Mouse (Mus musculus) kidney, postnatal 0 days (tissue): ENCODE data around the gene Gfm1. TPM values are rescaled to one million over a fixed set of nuclear protein-coding genes. Genes with fewer than 3 reads are reported as not detected.

Source experiments
- ATAC-seq: fragments of 200-750 bp; cut with Nextera tagmentation; replicated peaks from 2 replicates; pipeline ENCODE4 v1.8.0; 2017; ENCODE audit warnings: low read depth, moderate number of reproducible peaks, moderate TSS enrichment, moderate library complexity; ENCODE audit not compliant: low FRiP score
- DNase-seq: peaks from one replicate; pipeline ENCODE4 v3.0.0-alpha.2; 2016; ENCODE audit warnings: low spot score
- H3K27ac ChIP-seq: fragments of 300-500 bp; sonication (generic); 2 replicates; pipeline ENCODE4 v1.5.1; 2014; ENCODE audit warnings: mild to moderate bottlenecking
- H3K27me3 ChIP-seq: fragments of 300-500 bp; sonication (generic); 2 replicates; pipeline ENCODE4 v1.6.1; 2014; ENCODE audit warnings: low read length, mixed read lengths; ENCODE audit not compliant: insufficient read depth
- H3K36me3 ChIP-seq: fragments of 300-500 bp; sonication (generic); 2 replicates; pipeline ENCODE4 v1.6.1; 2014; ENCODE audit warnings: low read length, mixed read lengths; ENCODE audit not compliant: insufficient read depth
- H3K4me1 ChIP-seq: fragments of 300-500 bp; sonication (generic); replicated peaks from 2 replicates; pipeline ENCODE4 v1.6.1; 2014; ENCODE audit warnings: antibody characterized with exemption, low read length, mixed read lengths; ENCODE audit not compliant: insufficient read depth
- H3K4me2 ChIP-seq: fragments of 300-500 bp; sonication (generic); 2 replicates; pipeline ENCODE4 v1.6.1; 2014; ENCODE audit warnings: mild to moderate bottlenecking, low read length, moderate library complexity, mixed read lengths
- H3K4me3 ChIP-seq: fragments of 300-500 bp; sonication (generic); replicated peaks from 2 replicates; pipeline ENCODE4 v1.5.1; 2014; ENCODE audit warnings: low read depth, low read length
- H3K9ac ChIP-seq: fragments of 300-500 bp; sonication (generic); 2 replicates; pipeline ENCODE4 v1.6.1; 2014; ENCODE audit warnings: low read depth, low read length
- H3K9me3 ChIP-seq: fragments of 300-500 bp; sonication (generic); replicated peaks from 2 replicates; pipeline ENCODE4 v1.6.1; 2016; ENCODE audit warnings: low read length, inconsistent platforms, mixed read lengths
- CTCF ChIP-seq: IDR thresholded peaks from 2 replicates; pipeline ENCODE4 v1.5.1; 2016; ENCODE audit warnings: antibody characterized with exemption, low read depth, mild to moderate bottlenecking, moderate library complexity
- WGBS: fragments of 180-500 bp; shearing (Covaris S2); extraction: QIAGEN DNeasy Blood & Tissue Kit; methylation state at CpG from one replicate; pipeline ENCODE4 v1.1.7; 2014; 5-methylcytosine and 5-hydroxymethylcytosine counted together
- polyA plus RNA-seq: library from polyadenylated mRNA; unstranded; fragments of >200 nt; fragmentation: Nextera tagmentation; extraction: Ambion mirVana; gene quantifications from 2 replicates; pipeline ENCODE4 v1.2.1, GENCODE M21; 2015

The Gfm1 gene
- polyA plus RNA-seq, 1 experiment from 2014 or later, result 59.1 TPM

DNA sequence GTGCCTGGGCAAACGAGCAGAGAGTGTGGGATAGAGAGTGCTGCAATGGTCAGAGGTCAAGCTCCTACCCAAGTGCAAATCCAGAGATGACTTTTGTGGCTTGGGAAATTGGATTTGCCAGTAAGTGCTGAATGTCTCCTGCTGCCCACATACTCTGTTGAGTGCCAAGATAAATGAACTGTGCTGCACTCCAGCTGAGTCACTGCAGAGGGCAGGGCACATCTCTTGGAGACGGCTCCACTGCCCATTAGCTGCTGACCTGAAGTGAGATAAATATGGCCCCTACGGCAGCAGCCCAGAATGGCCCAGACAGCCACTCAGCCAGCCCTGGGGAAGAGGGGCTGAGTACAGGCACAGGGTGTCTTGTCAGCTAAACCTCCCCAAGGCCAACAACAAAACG lies 60.3 kb downstream of the Gfm1 start:
- ATAC-seq, result no peak
- WGBS, result 36% methylated on average over 4 of the region's 4 CpGs
- no peak for TF ChIP-seq CTCF
- no peak overlapping the region for H3K27ac ChIP-seq
- no peaks in the 10 kb centered on the region for H3K27me3 ChIP-seq
- no peak for DNase-seq
- no peak overlapping the region for H3K4me3 ChIP-seq
- no peaks in the 10 kb centered on the region for H3K4me1 ChIP-seq
- no peak overlapping the region for H3K9ac ChIP-seq
- H3K36me3 ChIP-seq, result no peaks in the 10 kb centered on the region
- H3K4me2 ChIP-seq, result no peak overlapping the region
- no peaks in the 10 kb centered on the region for H3K9me3 ChIP-seq

DNA sequence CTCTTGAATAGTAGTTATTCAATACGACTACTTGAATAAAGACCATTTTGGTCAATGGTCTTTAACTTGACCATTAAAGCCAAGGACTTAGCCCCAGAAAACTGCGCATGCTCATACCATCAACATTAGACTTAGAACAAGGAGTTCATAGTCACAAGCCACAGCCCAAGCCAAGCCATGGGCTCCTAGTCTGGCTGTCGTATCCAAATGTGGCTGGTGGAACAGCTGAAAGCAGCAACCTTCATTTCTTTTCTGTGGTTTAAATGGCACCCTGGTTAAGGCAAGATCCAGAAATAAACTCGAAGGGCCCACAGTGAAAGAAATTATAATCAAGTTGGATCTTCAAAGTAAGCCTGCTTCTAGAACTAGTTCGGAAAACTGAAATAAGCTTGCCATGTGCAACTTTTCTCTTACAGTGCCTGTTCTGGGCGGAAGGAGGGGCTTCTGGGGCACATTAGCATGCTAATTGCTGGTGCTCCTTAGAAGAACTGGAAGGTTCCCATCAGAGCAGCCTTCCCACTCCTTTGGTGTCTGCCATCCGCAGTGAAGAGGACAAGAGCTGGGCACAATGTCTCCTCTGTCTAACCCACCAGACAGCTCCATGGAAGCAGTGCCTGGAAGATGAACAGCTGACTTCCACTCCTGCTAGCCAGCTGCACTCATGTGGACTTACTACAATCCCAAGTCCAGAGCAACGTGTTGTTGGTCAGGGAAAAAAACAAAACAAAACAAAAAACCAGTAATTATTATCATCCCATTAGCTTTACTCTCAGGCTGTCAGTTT lies 62.4 kb downstream of the Gfm1 start:
- Histone ChIP-seq H3K27me3 (no peaks in the 10 kb centered on the region), H3K4me1 (no peaks in the 10 kb centered on the region), H3K4me3 (no peak overlapping the region), H3K27ac (no peak overlapping the region), H3K4me2 (no peak overlapping the region), H3K9me3 (no peaks in the 10 kb centered on the region), H3K9ac (no peak overlapping the region), H3K36me3 (no peaks in the 10 kb centered on the region)
- 82% methylated on average over 8 of the region's 8 CpGs for WGBS
- ATAC-seq (no peak), DNase-seq (no peak)
- TF ChIP-seq CTCF, result no peak

DNA sequence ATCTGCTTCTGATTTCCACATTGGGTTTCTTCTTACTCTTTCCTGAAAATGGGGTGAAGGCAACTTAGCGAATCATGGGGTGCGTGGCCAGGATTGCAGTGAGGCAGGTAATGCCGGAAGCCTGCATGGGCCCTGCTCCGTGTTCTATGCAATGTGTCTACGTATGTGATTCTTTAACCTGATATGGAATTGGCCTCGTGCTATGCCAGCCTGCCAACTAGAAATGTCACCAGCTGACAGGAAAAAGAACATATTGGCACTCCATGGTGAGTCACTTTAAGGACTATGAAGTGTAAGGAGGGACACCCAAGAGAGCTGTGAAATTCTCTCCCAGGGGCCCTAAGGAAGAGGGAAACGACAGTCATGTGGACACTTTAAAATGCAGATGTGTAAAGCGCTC lies 63.2 kb downstream of the Gfm1 start:
- WGBS, result 72% methylated on average over 8 of the region's 8 CpGs
- no peak overlapping the region for H3K9ac ChIP-seq
- H3K4me1 ChIP-seq, result no peaks in the 10 kb centered on the region
- no peaks in the 10 kb centered on the region for H3K27me3 ChIP-seq
- no peak for TF ChIP-seq CTCF
- no peaks in the 10 kb centered on the region for H3K36me3 ChIP-seq
- H3K9me3 ChIP-seq, result no peaks in the 10 kb centered on the region
- H3K4me3 ChIP-seq, result no peak overlapping the region
- H3K27ac ChIP-seq, result no peak overlapping the region
- DNase-seq (no peak), ATAC-seq (no peak)
- H3K4me2 ChIP-seq, result no peak overlapping the region

DNA sequence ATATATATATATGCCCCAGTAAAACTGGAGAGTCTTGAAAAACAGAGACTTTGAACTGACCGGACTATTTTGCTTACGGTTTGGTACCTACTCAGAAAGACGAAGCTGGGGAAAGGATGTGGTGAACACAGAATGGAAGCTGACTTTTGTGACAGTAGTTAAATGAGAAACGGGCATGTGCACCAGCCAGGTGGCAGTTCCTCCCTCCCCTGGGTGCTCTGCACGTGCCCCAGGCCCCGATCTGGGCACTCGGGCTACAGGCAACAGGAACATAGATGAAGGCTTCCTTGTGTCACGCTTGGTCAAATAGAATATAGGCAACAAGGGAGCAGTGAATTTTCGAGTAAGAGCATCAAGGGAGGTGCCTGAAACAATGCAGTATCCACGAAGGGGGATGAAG lies 66.4 kb downstream of the Gfm1 start:
- H3K36me3 ChIP-seq, result no peaks in the 10 kb centered on the region
- DNase-seq (no peak), ATAC-seq (no peak)
- H3K4me2 ChIP-seq, result no peak overlapping the region
- no peak overlapping the region for H3K4me3 ChIP-seq
- no peaks in the 10 kb centered on the region for H3K4me1 ChIP-seq
- WGBS, result 85% methylated on average over 10 of the region's 10 CpGs
- H3K9ac ChIP-seq, result no peak overlapping the region
- no peak for TF ChIP-seq CTCF
- no peaks in the 10 kb centered on the region for H3K27me3 ChIP-seq
- H3K9me3 ChIP-seq, result no peaks in the 10 kb centered on the region
- H3K27ac ChIP-seq, result no peak overlapping the region

DNA sequence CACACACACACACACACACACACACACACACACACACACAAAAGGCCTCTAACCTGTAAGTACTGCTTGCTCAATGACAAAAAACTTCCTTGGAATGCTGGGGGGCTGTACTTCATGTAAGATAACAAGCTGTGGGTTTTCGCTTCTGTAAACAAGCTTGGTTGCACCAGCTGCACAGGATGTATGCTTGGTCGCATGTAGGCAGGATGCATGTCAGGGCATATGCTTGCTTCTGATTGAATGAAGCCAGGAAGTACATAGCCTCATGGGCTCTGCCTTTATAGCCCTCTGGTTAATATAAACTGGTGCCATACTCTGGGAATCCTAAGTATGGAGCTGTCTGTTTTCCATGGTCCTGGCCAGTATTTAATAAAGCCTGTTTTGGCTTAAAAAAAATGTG lies 68.1 kb downstream of the Gfm1 start:
- H3K4me1 ChIP-seq, result no peaks in the 10 kb centered on the region
- H3K4me2 ChIP-seq, result no peak overlapping the region
- H3K27me3 ChIP-seq, result no peaks in the 10 kb centered on the region
- ATAC-seq (no peak; the same call in 1 of the 2 replicates), DNase-seq (no peak)
- no peak overlapping the region for H3K9ac ChIP-seq
- no peak for TF ChIP-seq CTCF
- H3K4me3 ChIP-seq, result no peak overlapping the region
- no peaks in the 10 kb centered on the region for H3K9me3 ChIP-seq
- no peaks in the 10 kb centered on the region for H3K36me3 ChIP-seq
- no peak overlapping the region for H3K27ac ChIP-seq
- WGBS, result 53% methylated on average over 2 of the region's 2 CpGs

DNA sequence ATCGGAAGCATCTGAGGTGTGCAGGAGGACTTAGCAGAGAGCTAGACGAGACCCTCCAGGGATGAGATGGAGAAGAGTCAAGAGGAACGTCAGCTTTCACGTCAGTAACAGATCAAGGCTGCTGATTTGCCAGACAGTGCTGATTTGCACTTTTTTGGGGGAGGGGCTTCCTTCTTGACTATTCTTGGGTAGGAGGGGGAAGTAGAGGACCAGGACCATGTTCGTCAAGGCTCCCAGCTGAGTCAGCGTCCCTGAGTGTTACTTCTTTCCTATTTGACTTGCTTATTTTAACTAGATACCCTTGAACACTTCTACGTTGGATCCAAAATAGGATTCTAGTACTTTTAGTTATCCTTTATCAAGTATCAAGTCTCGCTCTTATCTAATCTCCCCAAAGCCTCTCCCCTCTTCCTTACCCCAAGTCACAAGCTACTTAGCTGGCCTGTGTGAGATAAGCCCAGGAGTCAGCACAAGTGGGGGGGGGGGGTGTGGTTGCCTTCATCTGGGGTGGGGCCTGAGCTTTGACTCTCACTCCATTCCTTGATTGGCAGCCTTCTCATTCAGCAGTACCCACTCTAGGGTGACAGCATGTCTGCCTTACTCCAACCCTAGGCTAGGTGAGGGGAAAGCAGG lies 69.0 kb downstream of the Gfm1 start:
- no peaks in the 10 kb centered on the region for H3K27me3 ChIP-seq
- 88% methylated on average over 8 of the region's 8 CpGs for WGBS
- TF ChIP-seq CTCF, result no peak
- no peak overlapping the region for H3K9ac ChIP-seq
- H3K36me3 ChIP-seq, result no peaks in the 10 kb centered on the region
- no peak overlapping the region for H3K4me3 ChIP-seq
- DNase-seq, result no peak
- H3K9me3 ChIP-seq, result no peaks in the 10 kb centered on the region
- H3K27ac ChIP-seq, result no peak overlapping the region
- no peaks in the 10 kb centered on the region for H3K4me1 ChIP-seq
- ATAC-seq, result no peak
- no peak overlapping the region for H3K4me2 ChIP-seq
